Mouse (Mus musculus) kidney, postnatal 0 days (tissue): ENCODE measurements around the gene Crybb1. TPM values are rescaled to one million over a fixed set of nuclear protein-coding genes. Genes with fewer than 3 reads are reported as not detected.

Experiments
- ATAC-seq: fragments of 200-750 bp; cut with Nextera tagmentation; replicated peaks from 2 replicates; pipeline ENCODE4 v1.8.0; 2017; ENCODE audit warnings: low read depth, moderate number of reproducible peaks, moderate TSS enrichment, moderate library complexity; ENCODE audit not compliant: low FRiP score
- DNase-seq: peaks from one replicate; pipeline ENCODE4 v3.0.0-alpha.2; 2016; ENCODE audit warnings: low spot score
- H3K27ac ChIP-seq: fragments of 300-500 bp; sonication (generic); 2 replicates; pipeline ENCODE4 v1.5.1; 2014; ENCODE audit warnings: mild to moderate bottlenecking
- H3K27me3 ChIP-seq: fragments of 300-500 bp; sonication (generic); 2 replicates; pipeline ENCODE4 v1.6.1; 2014; ENCODE audit warnings: low read length, mixed read lengths; ENCODE audit not compliant: insufficient read depth
- H3K36me3 ChIP-seq: fragments of 300-500 bp; sonication (generic); 2 replicates; pipeline ENCODE4 v1.6.1; 2014; ENCODE audit warnings: low read length, mixed read lengths; ENCODE audit not compliant: insufficient read depth
- H3K4me1 ChIP-seq: fragments of 300-500 bp; sonication (generic); replicated peaks from 2 replicates; pipeline ENCODE4 v1.6.1; 2014; ENCODE audit warnings: antibody characterized with exemption, low read length, mixed read lengths; ENCODE audit not compliant: insufficient read depth
- H3K4me2 ChIP-seq: fragments of 300-500 bp; sonication (generic); 2 replicates; pipeline ENCODE4 v1.6.1; 2014; ENCODE audit warnings: mild to moderate bottlenecking, low read length, moderate library complexity, mixed read lengths
- H3K4me3 ChIP-seq: fragments of 300-500 bp; sonication (generic); replicated peaks from 2 replicates; pipeline ENCODE4 v1.5.1; 2014; ENCODE audit warnings: low read depth, low read length
- H3K9ac ChIP-seq: fragments of 300-500 bp; sonication (generic); 2 replicates; pipeline ENCODE4 v1.6.1; 2014; ENCODE audit warnings: low read depth, low read length
- H3K9me3 ChIP-seq: fragments of 300-500 bp; sonication (generic); replicated peaks from 2 replicates; pipeline ENCODE4 v1.6.1; 2016; ENCODE audit warnings: low read length, inconsistent platforms, mixed read lengths
- CTCF ChIP-seq: IDR thresholded peaks from 2 replicates; pipeline ENCODE4 v1.5.1; 2016; ENCODE audit warnings: antibody characterized with exemption, low read depth, mild to moderate bottlenecking, moderate library complexity
- WGBS: fragments of 180-500 bp; shearing (Covaris S2); extraction: QIAGEN DNeasy Blood & Tissue Kit; methylation state at CpG from one replicate; pipeline ENCODE4 v1.1.7; 2014; 5-methylcytosine and 5-hydroxymethylcytosine counted together
- polyA plus RNA-seq: library from polyadenylated mRNA; unstranded; fragments of >200 nt; fragmentation: Nextera tagmentation; extraction: Ambion mirVana; gene quantifications from 2 replicates; pipeline ENCODE4 v1.2.1, GENCODE M21; 2015

The Crybb1 gene
- polyA plus RNA-seq, 1 experiment from 2014 or later: 3.4 TPM

DNA sequence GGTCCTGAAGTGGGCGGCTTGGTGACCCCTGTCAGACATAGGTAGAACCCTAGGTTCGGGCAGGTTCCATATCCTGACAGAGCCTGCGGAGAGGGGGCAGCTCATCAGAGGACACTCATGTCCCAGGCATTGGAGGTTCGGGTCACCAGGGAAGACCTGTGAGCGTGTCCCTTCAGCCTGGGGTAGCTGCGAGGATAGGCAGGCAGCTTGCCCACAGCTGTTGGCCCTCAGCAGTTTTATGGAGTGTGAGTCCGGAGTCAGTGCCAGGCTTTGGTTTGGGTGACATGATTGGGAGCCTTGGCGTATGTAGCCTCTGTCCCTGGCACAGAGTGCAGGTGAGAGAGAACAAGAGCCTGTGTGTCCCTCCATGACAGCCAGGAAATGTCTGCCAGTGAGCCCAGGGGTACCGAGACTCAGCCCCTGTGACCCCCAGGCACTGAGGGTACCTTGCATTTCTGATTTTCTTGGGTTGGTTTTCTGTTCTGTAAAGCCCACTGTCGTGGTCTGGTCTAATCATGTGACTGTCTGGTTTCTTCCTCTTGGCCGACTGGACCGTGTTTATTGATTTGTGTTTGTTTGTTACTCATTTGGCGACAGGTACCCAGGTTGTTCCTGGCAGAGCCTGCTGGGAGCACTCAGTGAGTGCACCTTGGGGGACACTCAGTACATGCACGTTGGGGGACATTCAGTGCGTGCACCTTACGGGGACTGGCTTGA, 34.4 kb downstream of the Crybb1 start:
- no peak for TF ChIP-seq CTCF
- Histone ChIP-seq H3K4me1 (peaks cover 25% of the 10 kb centered on the region), H3K36me3 (no peaks in the 10 kb centered on the region), H3K9me3 (no peaks in the 10 kb centered on the region), H3K4me2 (peak overlapping the region; percentile 27; the same call in 1 of the 2 replicates), H3K4me3 (no peak overlapping the region), H3K27ac (no peak overlapping the region), H3K27me3 (no peaks in the 10 kb centered on the region), H3K9ac (no peak overlapping the region)
- ATAC-seq: no peak
- WGBS: 56% methylated on average over 16 of the region's 16 CpGs
- DNase-seq: no peak

DNA sequence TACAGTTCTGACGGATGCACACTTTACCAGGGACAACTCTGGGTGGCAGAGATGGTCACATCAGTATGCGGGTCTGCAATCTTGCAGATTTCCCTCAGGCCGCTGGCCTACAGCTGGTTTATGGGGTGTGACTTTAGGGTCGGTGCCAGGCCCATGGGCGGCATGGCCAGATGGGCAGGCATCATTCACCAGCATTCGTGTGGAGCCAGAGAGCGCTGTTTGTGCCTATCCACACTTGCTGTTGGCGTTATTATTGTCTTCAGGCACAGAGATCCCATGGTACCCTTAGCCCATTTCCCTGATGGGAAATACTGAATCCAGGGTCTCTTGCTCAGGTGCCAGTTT, 34.9 kb downstream of the Crybb1 start:
- TF ChIP-seq CTCF: no peak
- H3K9me3 ChIP-seq: no peaks in the 10 kb centered on the region
- 54% methylated on average over 8 of the region's 8 CpGs for WGBS
- H3K27me3 ChIP-seq: no peaks in the 10 kb centered on the region
- DNase-seq (no peak), ATAC-seq (no peak)
- no peak overlapping the region for H3K27ac ChIP-seq
- no peaks in the 10 kb centered on the region for H3K36me3 ChIP-seq
- no peak overlapping the region for H3K4me3 ChIP-seq
- H3K9ac ChIP-seq: no peak overlapping the region
- no peak overlapping the region for H3K4me2 ChIP-seq
- peaks cover 29% of the 10 kb centered on the region for H3K4me1 ChIP-seq

- 33% methylated on average over 5 of the region's 5 CpGs for WGBS
- DNase-seq (no peak), ATAC-seq (0 out of 2 replicates have a peak, but pooled peaks have one; percentile 31)
Measured at GRCm38 (mm10) chr5:112291866-112292265, 36.3 kb downstream of the Crybb1 start.

DNA sequence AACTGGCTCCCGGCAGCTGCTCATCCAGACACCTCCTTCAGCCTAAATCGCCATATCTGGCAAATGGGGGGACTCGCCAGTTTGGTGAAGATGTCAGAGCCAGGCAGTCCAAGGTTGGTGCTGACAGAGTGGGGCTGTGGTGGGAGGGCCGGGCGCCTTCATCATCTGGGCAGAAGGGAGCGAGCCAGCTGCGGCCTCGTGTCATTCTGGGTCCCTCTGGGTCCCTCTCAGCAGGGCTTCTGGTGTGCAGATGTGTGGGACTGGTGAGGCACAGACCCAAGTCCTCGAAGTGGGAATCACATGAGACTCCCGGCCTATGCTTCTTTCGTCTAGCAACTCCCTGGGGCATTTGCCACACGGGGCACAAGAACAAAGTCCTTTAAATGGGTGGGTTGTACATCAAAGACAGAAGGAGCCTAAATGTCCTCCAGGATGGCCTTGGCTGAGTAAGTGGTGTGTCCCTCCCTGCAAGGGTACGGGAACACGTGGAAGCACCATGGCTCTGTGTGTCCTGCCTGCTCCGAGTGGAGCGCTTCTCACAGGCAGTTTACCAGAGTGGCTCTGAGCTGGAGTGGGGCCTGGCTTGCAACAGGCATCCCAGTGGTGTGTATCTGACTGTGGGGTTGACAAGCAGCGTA, 36.8 kb downstream of the Crybb1 start:
- Histone ChIP-seq H3K4me3 (no peak overlapping the region), H3K27ac (no peak overlapping the region; the same call in 1 of the 2 replicates), H3K9ac (no peak overlapping the region), H3K27me3 (no peaks in the 10 kb centered on the region), H3K4me2 (no peak overlapping the region), H3K9me3 (no peaks in the 10 kb centered on the region), H3K4me1 (peaks cover 29% of the 10 kb centered on the region), H3K36me3 (no peaks in the 10 kb centered on the region)
- DNase-seq: no peak
- 70% methylated on average over 17 of the region's 17 CpGs for WGBS
- no peak for ATAC-seq
- TF ChIP-seq CTCF: no peak

More at GRCm38 (mm10) chr5:112291866-112292265, 36.3 kb downstream of the Crybb1 start:
- Histone ChIP-seq H3K9ac (no peak overlapping the region), H3K27me3 (no peaks in the 10 kb centered on the region), H3K4me3 (no peak overlapping the region), H3K36me3 (no peaks in the 10 kb centered on the region), H3K9me3 (no peaks in the 10 kb centered on the region), H3K4me2 (no peak overlapping the region), H3K4me1 (peaks cover 29% of the 10 kb centered on the region), H3K27ac (no peak overlapping the region)
- no peak for TF ChIP-seq CTCF

- ATAC-seq: no peak
- no peaks in the 10 kb centered on the region for H3K9me3 ChIP-seq
- peaks cover 21% of the 10 kb centered on the region for H3K4me1 ChIP-seq
- WGBS: 50% methylated on average over 2 of the region's 2 CpGs
- H3K4me3 ChIP-seq: no peak overlapping the region
- DNase-seq: no peak
- no peak overlapping the region for H3K9ac ChIP-seq
- TF ChIP-seq CTCF: no peak
- no peak overlapping the region for H3K27ac ChIP-seq
- no peaks in the 10 kb centered on the region for H3K27me3 ChIP-seq
- H3K36me3 ChIP-seq: no peaks in the 10 kb centered on the region
- H3K4me2 ChIP-seq: no peak overlapping the region
Measured at GRCm38 (mm10) chr5:112293800-112294199, 38.2 kb downstream of the Crybb1 start.

- DNase-seq: no peak
- TF ChIP-seq CTCF: no peak
- 68% methylated on average over 4 of the region's 4 CpGs for WGBS
- Histone ChIP-seq H3K9ac (no peak overlapping the region), H3K4me1 (peaks cover 21% of the 10 kb centered on the region), H3K4me3 (no peak overlapping the region), H3K4me2 (no peak overlapping the region), H3K9me3 (no peaks in the 10 kb centered on the region), H3K36me3 (no peaks in the 10 kb centered on the region), H3K27me3 (no peaks in the 10 kb centered on the region), H3K27ac (no peak overlapping the region)
- no peak for ATAC-seq
Measured at GRCm38 (mm10) chr5:112294696-112295095, 39.1 kb downstream of the Crybb1 start.
